Mouse (Mus musculus): ENCODE measurements around the gene Gm10160. TPM values are rescaled to one million over a fixed set of nuclear protein-coding genes. Genes with fewer than 3 reads are reported as not detected.
A peak's percentile ranks its signal among the peaks of the same experiment; 100 is the strongest.

Gene Gm10160
- polyA plus RNA-seq, 1 experiment from 2014 or later: not detected

- Histone ChIP-seq H3K27me3 (no peaks in the 10 kb centered on the region), H3K9me3 (no peaks in the 10 kb centered on the region), H3K4me3 (no peak overlapping the region), H3K27ac (replicated peaks) (peak overlapping the region; percentile 7; the same call in 1 of the 2 replicates), H3K4me2 (replicated peaks) (no peak overlapping the region), H3K36me3 (0 out of 2 replicates have a peak, but pooled peaks cover 2% of the 10 kb centered on the region), H3K9ac (replicated peaks) (no peak overlapping the region), H3K4me1 (peaks cover 4% of the 10 kb centered on the region; the same call in 1 of the 2 replicates)
- WGBS: 76% methylated on average over 5 of the region's 5 CpGs
- ATAC-seq (ENCODE audit: low FRiP score, low read depth): 0 out of 2 replicates have a peak, but pooled peaks have one; percentile 52
Measured at GRCm38 (mm10) chr7:81806067-81806466, 49.5 kb downstream of the Gm10160 start.

Other genes with a start within 250 kb of the Gm10160 start
- 20.7 and 22.7 TPM in 2 replicates for gene Homer2, start 148.3 kb downstream of the Gm10160 start, polyA plus RNA-seq (2016; fragmentation: Nextera tagmentation; extraction: Ambion mirVana)
- gene Ramac, start 92.9 kb downstream of the Gm10160 start, polyA plus RNA-seq (2016; fragmentation: Nextera tagmentation; extraction: Ambion mirVana): 129 and 135 TPM in 2 replicates
- 43.2 and 45.0 TPM in 2 replicates for gene 3110040N11Rik, start 66.3 kb downstream of the Gm10160 start, polyA plus RNA-seq (2016; fragmentation: Nextera tagmentation; extraction: Ambion mirVana)
- 105 and 113 TPM in 2 replicates for gene Btbd1, start 26.4 kb downstream of the Gm10160 start, polyA plus RNA-seq (2016; fragmentation: Nextera tagmentation; extraction: Ambion mirVana)
- 10.5 and 13.5 TPM in 2 replicates for gene Tm6sf1, start 3.2 kb upstream of the Gm10160 start, polyA plus RNA-seq (2016; fragmentation: Nextera tagmentation; extraction: Ambion mirVana)
- 54.1 and 62.0 TPM in 2 replicates for gene Hdgfl3, start 78.7 kb upstream of the Gm10160 start, polyA plus RNA-seq (2016; fragmentation: Nextera tagmentation; extraction: Ambion mirVana)
- 0.27 and 0.42 TPM in 2 replicates for gene Bnc1, start 136.5 kb upstream of the Gm10160 start, polyA plus RNA-seq (2016; fragmentation: Nextera tagmentation; extraction: Ambion mirVana)

All from midbrain, embryonic 12.5 days (tissue).